Mouse (Mus musculus) ES-E14 (cell line): Measurements from ENCODE around the gene Pcyt1a.

Experiments
- CHD2 ChIP-seq: IDR thresholded peaks from 2 replicates; pipeline ENCODE4 v1.6.1; 2014; ENCODE audit warnings: mild to moderate bottlenecking, low read depth, low read length, inconsistent platforms
- MAFK ChIP-seq: IDR thresholded peaks from 2 replicates; pipeline ENCODE4 v1.6.1; 2014; ENCODE audit warnings: mild to moderate bottlenecking, low read depth, low read length, inconsistent platforms; ENCODE audit not compliant: insufficient read depth

DNA sequence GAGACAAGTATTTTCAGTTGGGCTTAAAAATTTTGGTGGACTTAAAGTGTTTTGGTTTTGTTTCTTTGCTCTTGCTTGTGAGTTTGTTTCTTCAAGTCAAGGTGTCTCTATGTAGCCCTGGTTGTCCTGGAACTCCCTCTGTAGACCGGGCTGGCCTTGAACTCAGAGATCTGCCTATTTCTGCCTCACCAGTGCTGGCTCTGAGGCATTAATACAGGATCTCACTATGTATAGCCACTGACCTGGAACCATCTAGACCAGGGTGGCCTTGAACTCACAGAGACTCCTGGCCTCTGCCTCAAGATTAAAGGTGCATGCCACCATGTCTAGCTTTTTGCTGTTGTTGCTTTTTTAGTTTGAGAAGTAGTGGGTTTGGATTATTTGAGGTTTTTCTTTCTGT is 1.2 kb downstream of the Pcyt1a start:
- no peak for TF ChIP-seq MAFK
- no peak for TF ChIP-seq CHD2
